Mouse (Mus musculus) layer of hippocampus, adult 2 months (tissue): Measurements from ENCODE around the gene Smco4. TPM values are rescaled to one million over a fixed set of nuclear protein-coding genes. Genes with fewer than 3 reads are reported as not detected.
"Not testable (repeated sequence)": the region's sequence is repeated elsewhere in the genome, so short reads cannot be mapped to it uniquely, and the experiment has no call there.

Experiments
- DNase-seq, 2 experiments: peaks; one replicate each; pipeline ENCODE4 v3.0.0; 2022; ENCODE audit warnings: low spot score in 2 of 2
- H3K27ac ChIP-seq: fragments of 200-600 bp; 2 replicates; pipeline ENCODE4 v1.8.1; 2022
- H3K4me3 ChIP-seq: fragments of 200-600 bp; 2 replicates; pipeline ENCODE4 v1.8.1; 2022; ENCODE audit warnings: mild to moderate bottlenecking
- CTCF ChIP-seq: fragments of 200-600 bp; conservative IDR thresholded peaks from 2 replicates; pipeline ENCODE4 v1.8.1; 2022; ENCODE audit warnings: antibody characterized with exemption, mild to moderate bottlenecking, moderate library complexity
- total RNA-seq, 2 experiments: library from RNA; stranded (reverse); gene quantifications; 2 replicates each; pipeline ENCODE4 v1.2.3; 2021

Gene Smco4
- total RNA-seq, 2 experiments from 2014 or later, result 6.6 to 8.6 TPM

GRCm38 (mm10) chr9:15535418-15535817 is 42.2 kb downstream of the Smco4 start:
- DNase-seq, result no peak
- Histone ChIP-seq H3K4me3 (no peak overlapping the region), H3K27ac (no peak overlapping the region)
- TF ChIP-seq CTCF, result no peak

GRCm38 (mm10) chr9:15536861-15537426 is 43.7 kb downstream of the Smco4 start:
- TF ChIP-seq CTCF, result no peak
- Histone ChIP-seq H3K27ac (no peak overlapping the region), H3K4me3 (no peak overlapping the region)
- DNase-seq, result no peak

- no peak overlapping the region for H3K4me3 ChIP-seq
- no peak for DNase-seq
- peak; percentile 50 for TF ChIP-seq CTCF
Measured at GRCm38 (mm10) chr9:15537455-15538048, 44.3 kb downstream of the Smco4 start.

GRCm38 (mm10) chr9:15538979-15539533 is 45.8 kb downstream of the Smco4 start:
- H3K27ac ChIP-seq, result no peak overlapping the region
- DNase-seq, result no peak
- H3K4me3 ChIP-seq, result no peak overlapping the region
- no peak for TF ChIP-seq CTCF

More at GRCm38 (mm10) chr9:15537455-15538048, 44.3 kb downstream of the Smco4 start:
- H3K27ac ChIP-seq, result no peak overlapping the region

- H3K4me3 ChIP-seq, result no peak overlapping the region
- H3K27ac ChIP-seq, result no peak overlapping the region
- no peak for DNase-seq
- TF ChIP-seq CTCF, result no peak
Measured at GRCm38 (mm10) chr9:15541735-15542354, 48.6 kb downstream of the Smco4 start.

- no peak for DNase-seq
- Histone ChIP-seq H3K27ac (no peak overlapping the region), H3K4me3 (no peak overlapping the region)
- TF ChIP-seq CTCF, result no peak
Measured at GRCm38 (mm10) chr9:15550461-15550961, 57.3 kb downstream of the Smco4 start.

- not testable (repeated sequence) for DNase-seq, H3K4me3 ChIP-seq, H3K27ac ChIP-seq
Measured at GRCm38 (mm10) chr9:15551073-15551472, 57.8 kb downstream of the Smco4 start.

- Histone ChIP-seq H3K4me3 (no peak overlapping the region), H3K27ac (peak overlapping the region; percentile 70)
- no peak for TF ChIP-seq CTCF
- DNase-seq, result peak; percentile 44
Measured at GRCm38 (mm10) chr9:15551933-15552851, 59.0 kb downstream of the Smco4 start.

- Histone ChIP-seq H3K27ac (peak overlapping the region; percentile 70; the same call in 1 of the 2 replicates), H3K4me3 (no peak overlapping the region)
- no peak for TF ChIP-seq CTCF
- no peak for DNase-seq
Measured at GRCm38 (mm10) chr9:15553322-15553721, 60.1 kb downstream of the Smco4 start.

- Histone ChIP-seq H3K4me3 (no peak overlapping the region), H3K27ac (peak overlapping the region; percentile 37)
- DNase-seq, result peak; percentile 19 to 32
- no peak for TF ChIP-seq CTCF
Measured at GRCm38 (mm10) chr9:15560451-15560850, 67.2 kb downstream of the Smco4 start.

- Histone ChIP-seq H3K4me3 (no peak overlapping the region), H3K27ac (no peak overlapping the region)
- TF ChIP-seq CTCF, result no peak
- no peak for DNase-seq
Measured at GRCm38 (mm10) chr9:15562353-15562752, 69.1 kb downstream of the Smco4 start.

- Histone ChIP-seq H3K27ac (no peak overlapping the region), H3K4me3 (0 out of 2 replicates have a peak overlapping the region, but pooled peaks have one; percentile 2)
- no peak for TF ChIP-seq CTCF
- DNase-seq, result no peak
Measured at GRCm38 (mm10) chr9:15574750-15575454, 81.7 kb downstream of the Smco4 start.
